Mouse (Mus musculus) liver, postnatal 0 days (tissue): ENCODE results near the gene Pp2d1.

Experiments used
- CTCF ChIP-seq: sonication (generic); IDR thresholded peaks from 2 replicates; pipeline ENCODE4 v1.5.1; 2016; ENCODE audit warnings: antibody characterized with exemption, low read depth
- EP300 ChIP-seq: IDR thresholded peaks from 2 replicates; pipeline ENCODE4 v1.6.1; 2016; ENCODE audit warnings: antibody characterized with exemption, low read depth, mild to moderate bottlenecking

DNA sequence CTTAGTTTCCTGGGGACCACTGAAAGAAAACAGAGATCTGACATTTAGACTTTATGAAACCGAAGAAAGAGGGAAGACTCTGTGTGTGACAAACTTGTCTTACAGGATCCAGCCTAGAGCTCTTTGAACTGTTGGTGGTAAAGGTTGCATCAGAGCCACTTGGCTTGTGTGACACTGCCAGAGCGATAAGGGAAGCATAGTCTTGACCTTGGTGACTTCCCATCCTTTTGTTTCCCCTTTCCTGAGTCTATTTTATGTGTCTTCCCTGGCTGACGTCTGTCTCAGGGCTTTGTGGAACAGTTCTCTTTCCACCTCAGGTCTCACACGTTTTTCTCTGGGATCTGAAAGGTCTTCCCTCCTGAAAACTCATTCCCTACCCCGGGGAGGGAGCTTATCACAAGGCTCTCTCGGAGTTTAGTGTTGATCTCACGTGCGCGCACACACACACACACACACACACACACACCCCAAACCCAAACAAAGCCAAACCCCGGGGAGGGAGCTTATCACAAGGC, 31.2 kb upstream of the Pp2d1 start:
- TF ChIP-seq EP300 (no peak; the same call in 1 of the 2 replicates), CTCF (no peak)
